Mouse (Mus musculus) neural tube, embryonic 12.5 days (tissue): ENCODE measurements around the gene Snrnp70. TPM values are rescaled to one million over a fixed set of nuclear protein-coding genes. Genes with fewer than 3 reads are reported as not detected.
"Not testable (repeated sequence)": the region's sequence is repeated elsewhere in the genome, so short reads cannot be mapped to it uniquely, and the experiment has no call there.

ENCODE experiments used
- ATAC-seq: fragments of 200-750 bp; cut with Nextera tagmentation; 2 replicates; pipeline ENCODE4 v1.8.0; 2017; ENCODE audit warnings: low read depth, mild to moderate bottlenecking, moderate TSS enrichment, moderate library complexity; ENCODE audit not compliant: low FRiP score
- H3K27ac ChIP-seq: fragments of 300-500 bp; sonication (generic); 2 replicates; pipeline ENCODE4 v1.5.1; 2016
- H3K27me3 ChIP-seq: fragments of 300-500 bp; sonication (generic); replicated peaks from 2 replicates; pipeline ENCODE4 v1.6.1; 2016; ENCODE audit warnings: mild to moderate bottlenecking
- H3K36me3 ChIP-seq: fragments of 300-500 bp; sonication (generic); 2 replicates; pipeline ENCODE4 v1.6.1; 2016; ENCODE audit warnings: mild to moderate bottlenecking
- H3K4me1 ChIP-seq: fragments of 300-500 bp; sonication (generic); 2 replicates; pipeline ENCODE4 v1.6.1; 2016
- H3K4me2 ChIP-seq: fragments of 300-500 bp; sonication (generic); replicated peaks from 2 replicates; pipeline ENCODE4 v1.6.1; 2016; ENCODE audit warnings: mild to moderate bottlenecking
- H3K4me3 ChIP-seq: fragments of 300-500 bp; sonication (generic); 2 replicates; pipeline ENCODE4 v1.5.1; 2016
- H3K9ac ChIP-seq: fragments of 300-500 bp; sonication (generic); 2 replicates; pipeline ENCODE4 v1.6.1; 2016; ENCODE audit warnings: mild to moderate bottlenecking
- H3K9me3 ChIP-seq: fragments of 300-500 bp; sonication (generic); 2 replicates; pipeline ENCODE4 v1.6.1; 2016; ENCODE audit warnings: mild to moderate bottlenecking
- WGBS: fragments of 180-500 bp; shearing (Covaris S2); methylation state at CpG from one replicate; pipeline ENCODE4 v1.1.7; 2016; 5-methylcytosine and 5-hydroxymethylcytosine counted together
- polyA plus RNA-seq: library from polyadenylated mRNA; unstranded; fragments of >200 nt; fragmentation: Nextera tagmentation; extraction: Ambion mirVana; gene quantifications from 2 replicates; pipeline ENCODE4 v1.2.1, GENCODE M21; 2016

The Snrnp70 gene
- polyA plus RNA-seq, 1 experiment from 2014 or later, result 269 TPM

DNA sequence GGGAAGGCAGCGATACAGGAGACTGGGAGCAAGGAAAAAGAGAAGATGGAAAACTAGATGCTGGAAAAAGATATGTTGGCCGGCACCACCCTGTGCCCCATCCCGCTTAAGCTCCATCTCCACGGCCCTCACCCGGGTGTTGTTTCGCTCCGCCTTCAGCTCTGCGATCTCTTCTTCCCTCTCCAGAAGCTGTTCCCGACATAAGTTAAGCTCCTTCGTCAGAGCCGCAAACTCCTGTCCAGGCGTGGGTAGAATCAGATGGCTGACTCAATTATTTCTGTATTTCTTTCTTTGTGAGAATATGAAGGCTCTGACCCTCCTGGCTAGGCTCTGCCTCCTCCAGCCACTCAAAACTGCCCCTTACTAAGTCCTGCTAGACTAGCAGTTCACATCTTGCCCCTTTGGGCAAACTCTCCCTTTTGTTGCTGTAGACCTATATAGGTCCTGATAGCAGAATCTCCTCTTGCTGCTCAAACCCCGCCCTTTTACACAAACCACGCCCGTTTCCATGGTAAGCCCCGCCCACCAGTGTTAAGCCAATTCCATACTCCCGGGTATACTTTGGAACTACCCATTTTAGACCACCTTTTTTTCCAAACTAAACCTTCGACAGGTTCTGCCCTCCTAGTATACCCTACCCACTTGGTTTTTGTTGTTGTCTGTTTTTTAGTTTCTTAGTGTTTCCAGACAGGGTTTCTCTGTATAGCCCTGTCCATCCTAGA lies 35.0 kb downstream of the Snrnp70 start:
- Histone ChIP-seq H3K27ac (no peak overlapping the region), H3K9me3 (no peaks in the 10 kb centered on the region), H3K4me2 (peak overlapping the region; percentile 73), H3K9ac (no peak overlapping the region), H3K4me3 (no peak overlapping the region; the same call in 1 of the 2 replicates), H3K27me3 (peaks cover 27% of the 10 kb centered on the region), H3K36me3 (peaks cover 26% of the 10 kb centered on the region), H3K4me1 (peaks cover 23% of the 10 kb centered on the region)
- no peak for ATAC-seq
- 53% methylated on average over 18 of the region's 18 CpGs for WGBS

DNA sequence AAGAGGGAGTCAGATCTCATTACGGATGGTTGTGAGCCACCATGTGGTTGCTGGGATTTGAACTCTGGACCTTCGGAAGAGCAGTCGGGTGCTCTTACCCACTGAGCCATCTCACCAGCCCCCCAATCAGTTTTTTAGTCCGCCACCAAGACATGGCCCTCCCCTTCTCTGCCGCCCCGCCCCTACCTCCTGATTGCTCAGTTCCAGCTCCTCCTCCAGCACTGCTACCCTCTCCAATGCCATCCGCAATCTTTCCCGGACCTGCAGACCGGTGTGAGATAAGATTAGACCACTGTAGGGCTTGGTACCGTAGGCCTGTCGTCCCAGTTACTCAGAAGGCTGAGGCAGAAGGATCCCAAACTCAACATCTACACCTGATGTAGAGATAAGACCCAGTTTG lies 36.5 kb downstream of the Snrnp70 start:
- not testable (repeated sequence) for H3K4me2 ChIP-seq, ATAC-seq, H3K9me3 ChIP-seq, H3K27ac ChIP-seq, H3K4me3 ChIP-seq, H3K9ac ChIP-seq
- Histone ChIP-seq H3K4me1 (peaks cover 19% of the 10 kb centered on the region), H3K27me3 (peaks cover 25% of the 10 kb centered on the region), H3K36me3 (peaks cover 36% of the 10 kb centered on the region)
- WGBS, result 55% methylated on average over 10 of the region's 11 CpGs

DNA sequence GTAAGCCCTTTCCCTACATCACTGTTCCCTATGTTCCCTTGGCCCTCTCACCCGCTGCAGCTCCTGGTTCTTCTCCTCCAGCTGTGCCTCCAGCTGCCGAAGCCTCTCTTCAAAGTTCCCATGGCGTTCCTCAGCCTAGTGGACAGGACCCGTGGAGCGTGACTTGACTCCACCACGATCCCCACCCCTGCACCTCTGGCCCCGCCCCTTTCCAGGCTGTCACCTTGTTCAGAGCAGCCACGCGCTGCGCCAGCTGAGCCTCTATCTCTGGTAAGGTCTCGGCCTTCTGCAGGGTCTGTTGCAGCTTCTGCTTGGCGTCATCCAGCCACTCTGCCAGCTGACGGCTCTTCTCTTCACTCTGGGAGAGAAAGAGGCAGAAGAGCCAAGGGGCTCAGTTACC lies 39.5 kb downstream of the Snrnp70 start:
- Histone ChIP-seq H3K4me1 (peaks cover 2% of the 10 kb centered on the region; the same call in 1 of the 2 replicates), H3K9me3 (no peaks in the 10 kb centered on the region), H3K36me3 (peaks cover 57% of the 10 kb centered on the region), H3K9ac (no peak overlapping the region), H3K27me3 (peaks cover 8% of the 10 kb centered on the region; the same call in 1 of the 2 replicates), H3K4me3 (no peak overlapping the region), H3K4me2 (no peak overlapping the region), H3K27ac (no peak overlapping the region)
- WGBS, result 63% methylated on average over 13 of the region's 13 CpGs
- ATAC-seq, result no peak

DNA sequence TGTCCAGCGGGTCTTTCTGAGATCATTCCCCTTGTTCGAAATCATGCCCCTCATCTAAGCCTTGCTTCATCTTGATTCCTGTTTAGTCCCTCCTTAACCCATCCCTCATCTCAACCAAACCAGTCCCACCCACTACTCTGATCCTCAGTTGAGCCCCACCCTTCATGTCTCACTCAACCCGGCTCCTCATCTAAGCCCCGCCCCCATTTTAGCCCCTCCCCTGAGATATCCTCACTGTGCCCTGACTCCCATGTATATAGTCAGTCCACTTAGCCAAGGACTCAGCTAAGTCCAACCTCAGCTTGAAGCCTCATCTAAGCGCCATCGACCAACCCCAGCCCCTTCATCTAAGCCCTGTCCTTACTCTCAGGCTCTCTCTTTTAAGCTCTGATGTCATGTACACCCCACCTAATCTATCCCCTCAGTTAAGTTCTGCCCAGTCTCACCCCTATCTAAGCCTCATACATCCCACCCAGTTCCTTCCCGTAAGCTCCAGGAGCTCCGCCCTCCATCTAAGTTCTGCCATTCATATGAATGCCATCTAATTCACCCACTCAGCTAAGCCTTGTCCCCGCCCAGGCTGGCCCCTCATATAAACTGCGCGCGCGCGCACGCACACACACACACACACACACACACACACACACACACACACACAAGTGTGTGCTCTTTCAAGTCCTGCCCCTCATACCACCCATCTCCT lies 40.1 kb downstream of the Snrnp70 start:
- 75% methylated on average over 15 of the region's 15 CpGs for WGBS
- Histone ChIP-seq H3K9ac (no peak overlapping the region), H3K27ac (no peak overlapping the region), H3K4me3 (no peak overlapping the region), H3K4me2 (no peak overlapping the region), H3K9me3 (no peaks in the 10 kb centered on the region), H3K27me3 (peaks cover 4% of the 10 kb centered on the region; the same call in 1 of the 2 replicates), H3K4me1 (no peaks in the 10 kb centered on the region), H3K36me3 (peaks cover 63% of the 10 kb centered on the region)
- ATAC-seq, result no peak

DNA sequence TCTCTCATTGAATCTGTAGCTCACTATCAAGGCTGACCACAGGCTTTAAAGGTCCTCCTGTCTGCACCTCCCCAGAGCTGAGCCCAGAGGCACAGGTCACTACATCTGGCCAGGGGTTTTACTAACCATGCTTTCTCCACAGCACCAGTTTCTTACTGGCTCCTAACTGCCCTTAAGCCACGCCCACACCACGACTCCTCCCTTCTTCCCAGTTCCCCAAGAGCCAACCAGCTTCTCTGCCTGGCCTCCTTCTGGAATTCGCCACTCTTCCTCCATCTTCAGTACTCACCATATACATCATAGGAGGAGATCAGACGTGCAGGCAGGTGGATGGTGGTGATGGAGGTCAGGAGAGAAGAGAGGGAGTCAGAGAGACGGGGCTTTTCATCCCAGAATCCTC lies 42.5 kb downstream of the Snrnp70 start:
- no peak overlapping the region for H3K9ac ChIP-seq
- H3K4me1 ChIP-seq, result no peaks in the 10 kb centered on the region
- H3K27ac ChIP-seq, result no peak overlapping the region
- no peaks in the 10 kb centered on the region for H3K9me3 ChIP-seq
- peaks cover 82% of the 10 kb centered on the region for H3K36me3 ChIP-seq
- no peak overlapping the region for H3K4me2 ChIP-seq
- H3K4me3 ChIP-seq, result no peak overlapping the region
- 29% methylated on average over 5 of the region's 5 CpGs for WGBS
- no peaks in the 10 kb centered on the region for H3K27me3 ChIP-seq
- ATAC-seq, result no peak

DNA sequence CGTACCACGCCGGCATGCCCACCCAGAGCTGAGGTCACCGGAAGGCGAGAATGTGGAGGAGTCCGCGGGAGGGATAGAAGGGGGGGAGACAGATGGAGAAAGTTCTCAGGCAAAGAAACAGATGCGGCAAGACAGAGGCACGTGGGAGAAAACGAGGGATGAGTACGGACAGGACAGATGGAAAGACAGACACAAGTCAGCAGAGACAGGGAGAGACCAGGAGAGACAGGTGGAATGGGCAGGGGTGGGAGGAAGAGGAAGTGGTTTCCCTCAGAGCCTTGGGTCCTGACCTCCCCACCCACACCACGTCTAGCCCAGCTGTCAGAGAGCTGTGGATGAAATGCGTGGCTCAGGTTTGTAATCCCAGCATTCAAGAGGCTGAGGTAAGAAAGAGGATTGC lies 48.6 kb downstream of the Snrnp70 start:
- ATAC-seq, result no peak
- H3K27ac ChIP-seq, result no peak overlapping the region
- H3K4me2 ChIP-seq, result no peak overlapping the region
- no peaks in the 10 kb centered on the region for H3K9me3 ChIP-seq
- peaks cover 62% of the 10 kb centered on the region for H3K36me3 ChIP-seq
- WGBS, result 81% methylated on average over 13 of the region's 13 CpGs
- no peaks in the 10 kb centered on the region for H3K27me3 ChIP-seq
- H3K4me1 ChIP-seq, result no peaks in the 10 kb centered on the region
- H3K9ac ChIP-seq, result no peak overlapping the region
- H3K4me3 ChIP-seq, result no peak overlapping the region

DNA sequence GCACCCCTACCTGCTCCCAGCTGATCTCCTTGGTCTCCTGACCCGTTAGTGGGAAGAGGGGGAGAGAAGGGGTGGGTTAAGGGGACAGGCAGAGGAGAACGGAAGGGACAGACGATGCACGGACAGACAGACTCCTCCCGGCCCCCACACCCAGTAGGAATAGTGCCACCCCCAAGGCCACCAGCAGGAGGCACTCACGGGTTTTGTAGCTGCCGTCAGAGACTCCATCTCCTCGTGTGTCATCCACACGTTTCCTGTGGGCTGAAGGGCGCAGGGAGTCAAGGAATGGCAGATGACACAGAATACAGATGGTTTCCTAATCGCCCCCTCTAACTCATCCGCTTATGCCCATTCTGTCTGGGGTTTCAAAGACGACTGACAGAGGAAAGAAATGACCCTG lies 52.0 kb downstream of the Snrnp70 start:
- Histone ChIP-seq H3K27ac (no peak overlapping the region), H3K27me3 (0 out of 2 replicates have a peak, but pooled peaks cover 3% of the 10 kb centered on the region)

DNA sequence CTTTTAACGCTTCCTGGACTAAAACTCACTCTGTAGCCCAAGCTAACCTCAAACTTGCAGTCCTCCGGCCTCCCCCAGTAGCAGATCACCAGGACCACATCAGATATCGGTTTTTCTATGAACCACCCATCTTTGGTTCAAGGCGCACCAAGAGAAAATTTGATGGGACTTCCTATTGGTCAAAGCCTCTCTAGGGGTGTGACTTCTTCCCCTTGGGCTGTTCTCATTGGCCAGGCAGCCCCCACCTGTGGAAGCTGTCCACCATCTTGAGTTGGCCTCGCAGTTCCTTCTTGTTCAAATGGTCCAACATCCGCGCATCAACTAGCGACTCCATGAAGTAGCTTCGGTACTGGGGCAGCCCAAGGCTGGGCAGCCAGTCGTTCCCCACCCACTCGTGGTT lies 53.5 kb downstream of the Snrnp70 start:
- no peak overlapping the region for H3K4me3 ChIP-seq
- H3K4me2 ChIP-seq, result no peak overlapping the region
- ATAC-seq, result no peak
- peaks cover 34% of the 10 kb centered on the region for H3K4me1 ChIP-seq
- peaks cover 9% of the 10 kb centered on the region; the same call in 1 of the 2 replicates for H3K27me3 ChIP-seq
- no peaks in the 10 kb centered on the region for H3K9me3 ChIP-seq
- 90% methylated on average over 11 of the region's 11 CpGs for WGBS
- no peak overlapping the region for H3K27ac ChIP-seq
- no peak overlapping the region for H3K9ac ChIP-seq
- peaks cover 17% of the 10 kb centered on the region for H3K36me3 ChIP-seq

More for the DNA sequence above, 52.0 kb downstream of the Snrnp70 start:
- peaks cover 31% of the 10 kb centered on the region for H3K36me3 ChIP-seq
- no peak for ATAC-seq
- WGBS, result 37% methylated on average over 13 of the region's 13 CpGs
- H3K4me1 ChIP-seq, result peaks cover 28% of the 10 kb centered on the region
- H3K4me2 ChIP-seq, result no peak overlapping the region
- no peak overlapping the region for H3K9ac ChIP-seq
- H3K9me3 ChIP-seq, result no peaks in the 10 kb centered on the region
- H3K4me3 ChIP-seq, result no peak overlapping the region

DNA sequence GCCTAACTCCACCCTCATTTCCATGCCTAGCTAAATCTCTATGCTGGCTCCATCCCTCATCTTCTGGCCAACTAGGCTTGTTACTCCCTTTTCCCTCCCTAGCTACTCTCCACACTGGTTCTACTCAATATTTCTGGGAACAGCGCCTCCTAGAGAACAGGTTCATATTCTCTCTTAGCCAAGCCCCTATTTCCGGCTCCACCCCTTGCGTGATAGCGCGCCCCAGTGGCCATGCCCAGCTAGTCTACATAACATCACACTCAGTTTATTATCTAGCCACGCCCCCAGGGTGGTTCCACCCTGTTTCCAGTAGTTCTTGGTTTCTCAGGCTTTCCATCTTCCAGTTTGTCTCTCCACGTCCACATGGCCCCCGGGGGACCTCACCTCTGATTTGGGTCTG lies 54.2 kb downstream of the Snrnp70 start:
- H3K36me3 ChIP-seq, result peaks cover 9% of the 10 kb centered on the region; the same call in 1 of the 2 replicates
- no peak overlapping the region for H3K9ac ChIP-seq
- H3K4me1 ChIP-seq, result peaks cover 34% of the 10 kb centered on the region
- WGBS, result 5% methylated on average over 8 of the region's 8 CpGs
- ATAC-seq, result no peak
- H3K27me3 ChIP-seq, result peaks cover 9% of the 10 kb centered on the region; the same call in 1 of the 2 replicates
- H3K4me2 ChIP-seq, result peak overlapping the region; percentile 93
- no peaks in the 10 kb centered on the region for H3K9me3 ChIP-seq
- H3K4me3 ChIP-seq, result no peak overlapping the region
- no peak overlapping the region for H3K27ac ChIP-seq

DNA sequence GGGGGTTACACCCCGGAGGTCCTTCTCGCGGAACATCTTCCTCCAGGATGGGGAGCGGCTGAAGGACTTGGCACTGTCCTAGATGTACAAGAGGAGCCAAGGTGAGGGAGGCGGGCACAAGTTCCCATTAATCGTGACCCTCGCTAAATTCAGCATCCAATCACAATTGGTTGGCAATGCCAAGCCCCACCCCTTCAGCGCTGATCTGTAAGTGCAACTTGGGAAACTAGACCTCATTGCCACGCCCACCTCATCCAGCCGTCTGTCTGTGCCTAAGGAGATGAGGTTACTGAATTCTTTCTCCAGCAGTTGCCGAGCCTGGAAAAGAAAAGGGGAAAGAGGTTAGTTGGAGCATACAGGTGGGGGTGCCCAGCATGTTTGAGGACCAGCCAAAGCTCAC lies 54.9 kb downstream of the Snrnp70 start:
- peaks cover 9% of the 10 kb centered on the region for H3K27me3 ChIP-seq
- H3K4me1 ChIP-seq, result peaks cover 34% of the 10 kb centered on the region
- no peak for ATAC-seq
- H3K36me3 ChIP-seq, result peaks cover 3% of the 10 kb centered on the region; the same call in 1 of the 2 replicates
- peak overlapping the region; percentile 49 for H3K4me3 ChIP-seq
- no peaks in the 10 kb centered on the region for H3K9me3 ChIP-seq
- H3K27ac ChIP-seq, result no peak overlapping the region
- H3K4me2 ChIP-seq, result peak overlapping the region; percentile 93
- H3K9ac ChIP-seq, result no peak overlapping the region
- 2% methylated on average over 11 of the region's 11 CpGs for WGBS

DNA sequence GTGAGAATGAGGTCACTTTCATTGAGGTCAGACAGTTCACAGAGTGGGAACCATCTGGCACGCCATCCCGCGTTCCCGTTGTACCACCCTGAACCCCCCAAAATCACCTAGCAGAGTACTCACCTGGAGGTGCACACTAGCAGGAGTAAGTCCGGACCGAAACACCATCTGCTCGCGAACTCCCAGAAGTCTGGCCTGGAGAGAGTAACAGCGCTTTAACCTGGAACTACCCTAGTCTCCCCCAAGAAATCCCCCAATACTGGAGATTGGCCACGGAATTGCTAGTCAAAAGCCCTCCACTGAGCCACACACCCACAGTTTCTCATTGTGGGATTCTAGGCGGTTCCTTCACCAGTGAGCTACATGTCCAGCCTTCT lies 55.5 kb downstream of the Snrnp70 start:
- ATAC-seq, result no peak
- no peaks in the 10 kb centered on the region for H3K9me3 ChIP-seq
- H3K4me3 ChIP-seq, result peak overlapping the region; percentile 49
- 0% methylated on average over 11 of the region's 11 CpGs for WGBS
- H3K4me1 ChIP-seq, result peaks cover 38% of the 10 kb centered on the region
- peaks cover 3% of the 10 kb centered on the region; the same call in 1 of the 2 replicates for H3K36me3 ChIP-seq
- H3K27ac ChIP-seq, result no peak overlapping the region
- H3K9ac ChIP-seq, result 0 out of 2 replicates have a peak overlapping the region, but pooled peaks have one; percentile 67
- peaks cover 9% of the 10 kb centered on the region for H3K27me3 ChIP-seq
- peak overlapping the region; percentile 93 for H3K4me2 ChIP-seq

DNA sequence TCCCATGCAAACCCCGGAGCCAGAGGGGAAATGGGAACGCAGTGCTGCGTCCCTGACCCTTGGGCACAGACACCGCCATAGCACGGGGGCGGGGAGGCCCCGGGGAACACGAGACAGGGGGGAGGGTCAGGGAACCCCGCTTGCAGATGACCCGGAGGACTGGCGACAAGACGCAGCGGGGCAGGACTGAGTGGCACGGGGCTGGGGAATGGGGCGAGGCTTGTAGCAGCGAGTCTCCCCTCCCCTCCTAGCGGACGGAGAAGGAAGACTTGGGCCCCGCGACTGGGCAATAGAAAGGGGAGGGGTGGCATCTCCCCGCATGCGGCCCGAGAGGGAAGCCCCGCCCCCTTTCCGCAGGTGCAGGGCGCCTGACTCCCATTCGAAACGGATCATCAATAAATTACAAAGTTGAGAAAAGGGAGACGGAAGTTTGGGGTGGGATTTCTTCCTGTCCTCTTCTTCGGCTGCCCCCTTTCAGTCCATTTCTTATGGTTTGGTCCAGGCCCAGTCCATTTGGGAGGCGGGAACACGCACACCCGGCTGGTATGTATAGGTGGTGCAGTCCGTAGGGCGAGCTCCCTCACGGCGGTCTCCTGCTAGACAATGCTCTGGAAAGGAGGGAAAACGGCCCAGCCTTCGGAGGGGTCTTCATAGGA lies 56.0 kb downstream of the Snrnp70 start:
- peaks cover 41% of the 10 kb centered on the region for H3K4me1 ChIP-seq
- no peak overlapping the region for H3K27ac ChIP-seq
- ATAC-seq, result peak; percentile 85
- WGBS, result under 1% methylated on average over 37 of the region's 39 CpGs
- peaks cover 9% of the 10 kb centered on the region for H3K27me3 ChIP-seq
- H3K9me3 ChIP-seq, result no peaks in the 10 kb centered on the region
- peaks cover 3% of the 10 kb centered on the region; the same call in 1 of the 2 replicates for H3K36me3 ChIP-seq
- peak overlapping the region; percentile 67 for H3K9ac ChIP-seq
- peak overlapping the region; percentile 49 for H3K4me3 ChIP-seq
- peak overlapping the region; percentile 93 for H3K4me2 ChIP-seq
